Mouse (Mus musculus): ENCODE measurements around the gene Srsf2. TPM values are rescaled to one million over a fixed set of nuclear protein-coding genes. Genes with fewer than 3 reads are reported as not detected.
A peak's percentile ranks its signal among the peaks of the same experiment; 100 is the strongest.
"Not testable (repeated sequence)": the region's sequence is repeated elsewhere in the genome, so short reads cannot be mapped to it uniquely, and the experiment has no call there.

The Srsf2 gene
- 10 to 100 TPM; 73.0 to 80.9 TPM for total RNA-seq (2021)
- long read RNA-seq, experiment 1, transcript Srsf2-201 (3 exons, 1,899 nt) = major isoform, 52 of 76 reads
- long read RNA-seq, experiment 1, partial matches to known transcripts = 12 of 76 reads
- long read RNA-seq, experiment 1, other reads (novel, unspliced or antisense) = 11 of 76 reads
- long read RNA-seq, experiment 2, transcript Srsf2-201 (3 exons, 1,899 nt) = major isoform, 60 of 90 reads
- long read RNA-seq, experiment 2, partial matches to known transcripts = 8 of 90 reads
- long read RNA-seq, experiment 2, other reads (novel, unspliced or antisense) = 18 of 90 reads

DNA sequence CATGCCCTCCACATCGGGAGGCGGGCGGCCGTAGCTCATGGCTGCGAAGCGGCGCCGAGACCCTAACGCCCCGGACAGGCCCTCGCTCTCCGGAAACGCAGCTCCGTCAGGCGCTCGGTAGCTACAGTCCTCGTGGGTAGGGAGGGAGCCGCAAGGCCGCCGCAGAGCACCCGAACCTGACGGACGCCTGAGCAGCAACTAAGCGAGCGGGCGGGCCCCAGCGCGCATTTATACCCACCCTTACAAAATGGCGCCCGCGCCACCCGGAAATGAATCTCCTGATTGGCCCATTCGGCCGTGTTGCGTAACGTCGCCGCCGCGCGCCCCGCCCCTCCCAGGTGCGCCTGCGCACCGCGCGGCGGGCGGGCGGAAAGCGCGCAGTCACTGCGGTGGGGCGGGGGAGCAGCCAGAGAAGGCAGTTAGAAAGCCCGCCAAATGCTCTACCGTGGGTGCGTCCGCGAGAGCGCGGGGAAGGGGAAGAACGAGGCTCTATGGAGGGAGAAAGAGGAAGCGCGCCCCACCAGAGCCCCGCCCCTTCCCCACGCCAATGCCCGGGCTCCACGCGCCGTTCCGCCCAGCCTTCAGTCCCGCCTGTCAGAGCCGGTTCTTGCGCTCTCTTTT is at the start of gene Srsf2:
Srsf2 (minus strand) TSS at position 204 of the 621 bp plus-strand sequence.
- peak; percentile 96 for DNase-seq
- intact Hi-C loops (cut with DNase I; ENCODE audit: low total_unique reads) = no loop called here

DNA sequence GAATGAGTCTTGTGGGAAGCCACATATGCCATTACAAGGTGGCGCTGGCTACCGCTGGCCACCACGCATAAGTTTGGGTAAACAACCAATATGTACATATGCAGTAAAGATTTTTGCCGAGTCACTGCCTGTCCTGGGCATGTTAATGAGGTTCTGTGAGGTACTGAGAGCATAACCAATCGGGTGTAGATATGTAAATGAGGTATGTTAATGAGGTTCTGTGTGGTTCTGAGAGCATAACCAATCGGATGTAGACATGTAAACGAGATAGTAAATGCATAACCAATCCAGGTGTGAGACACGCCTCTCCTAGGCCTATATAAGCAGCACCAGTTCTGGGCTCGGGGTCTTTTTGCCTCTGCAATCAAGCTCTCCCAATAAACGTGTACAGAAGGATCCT is 49.7 kb upstream of the Srsf2 start:
- intact Hi-C loops (cut with DNase I; ENCODE audit: low total_unique reads) = loop anchor here (5.0 kb wide), 1 partner anchor 140 kb away; no protein-coding TSS in a partner anchor
- DNase-seq = not testable (repeated sequence)

DNA sequence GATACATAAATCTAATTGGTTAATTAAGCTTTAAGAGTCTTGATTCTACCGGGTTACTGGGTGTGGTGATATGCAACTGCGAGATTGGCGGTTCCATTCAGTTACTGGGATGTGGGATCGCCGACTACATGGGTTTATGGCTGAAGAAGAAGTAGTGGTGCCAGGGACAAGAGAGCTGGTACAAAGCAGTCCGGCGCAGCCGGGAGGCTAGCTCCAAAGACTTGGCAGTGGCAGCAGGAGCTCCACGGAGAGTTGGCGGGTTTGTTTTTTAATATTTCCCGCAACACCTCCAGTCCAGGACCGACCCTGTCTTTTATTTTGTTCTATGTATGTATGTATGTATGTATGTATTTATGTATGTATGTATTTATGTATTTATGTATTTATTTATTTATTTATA is 46.4 kb upstream of the Srsf2 start:
- intact Hi-C loops (cut with DNase I; ENCODE audit: low total_unique reads) = no loop called here
- no peak for DNase-seq

DNA sequence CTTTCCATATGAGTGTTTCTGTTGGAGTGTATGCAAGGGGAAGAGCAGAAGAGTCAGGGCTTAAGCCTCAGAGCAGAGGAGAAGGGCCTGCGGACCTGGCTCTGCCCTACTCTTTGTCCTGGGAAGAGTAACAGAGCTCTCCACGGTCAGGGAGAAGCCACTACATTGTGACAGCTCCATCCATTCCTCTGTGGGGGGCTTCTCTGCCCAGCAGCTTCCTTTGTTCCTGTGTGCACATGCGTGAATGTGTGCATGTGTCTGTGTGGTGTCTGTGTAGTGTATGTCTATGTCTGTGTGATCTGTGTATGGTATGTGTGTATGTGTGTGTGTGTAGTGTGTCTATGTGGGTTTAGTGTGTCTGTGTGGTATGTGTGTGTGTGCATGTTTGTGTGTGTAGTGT is 42.5 kb upstream of the Srsf2 start:
- intact Hi-C loops (cut with DNase I; ENCODE audit: low total_unique reads) = no loop called here
- no peak for DNase-seq

DNA sequence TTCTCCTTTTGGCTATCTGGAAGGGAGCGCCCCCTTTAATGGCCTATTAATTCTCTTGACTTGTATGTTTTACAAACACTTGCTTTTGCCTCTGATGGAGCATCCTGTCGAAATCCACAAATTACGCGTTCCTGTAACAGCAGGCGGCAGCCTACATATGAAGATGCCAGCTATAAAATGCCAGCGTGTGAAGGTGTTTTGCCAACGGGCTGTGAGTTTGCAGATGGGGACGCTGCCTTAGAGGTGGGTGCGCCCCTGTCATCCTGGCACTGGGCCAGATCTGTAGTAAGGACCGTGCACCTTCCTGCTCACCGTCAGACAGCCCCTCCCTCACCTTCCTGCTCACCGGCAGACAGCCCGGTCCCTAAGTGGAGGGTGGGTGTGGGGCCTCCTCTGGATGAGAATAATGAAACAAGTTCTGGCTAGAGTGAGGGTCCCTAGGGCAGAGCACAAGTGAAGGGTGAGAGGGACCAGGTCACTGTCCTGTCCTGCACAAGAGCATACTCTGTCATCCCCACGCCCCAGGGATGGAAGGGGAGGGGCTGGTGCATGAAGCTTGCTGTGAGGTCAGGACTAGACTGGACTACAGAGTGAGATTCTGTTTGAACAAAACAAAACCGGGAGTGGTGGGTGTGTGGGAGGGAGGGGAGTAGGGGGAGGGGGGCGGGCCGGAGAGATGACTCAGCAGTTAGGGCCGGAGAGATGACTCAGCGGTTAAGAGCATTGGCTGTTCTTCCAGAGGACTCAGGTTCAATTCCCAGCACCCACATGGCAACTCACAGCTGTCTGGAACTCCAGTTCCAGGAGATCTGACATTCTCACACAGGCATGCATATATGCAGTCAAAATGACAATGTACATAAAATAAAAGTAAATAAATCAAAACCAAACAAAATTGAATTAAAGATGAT is 40.9 kb upstream of the Srsf2 start:
- no peak for DNase-seq
- intact Hi-C loops (cut with DNase I; ENCODE audit: low total_unique reads) = no loop called here

DNA sequence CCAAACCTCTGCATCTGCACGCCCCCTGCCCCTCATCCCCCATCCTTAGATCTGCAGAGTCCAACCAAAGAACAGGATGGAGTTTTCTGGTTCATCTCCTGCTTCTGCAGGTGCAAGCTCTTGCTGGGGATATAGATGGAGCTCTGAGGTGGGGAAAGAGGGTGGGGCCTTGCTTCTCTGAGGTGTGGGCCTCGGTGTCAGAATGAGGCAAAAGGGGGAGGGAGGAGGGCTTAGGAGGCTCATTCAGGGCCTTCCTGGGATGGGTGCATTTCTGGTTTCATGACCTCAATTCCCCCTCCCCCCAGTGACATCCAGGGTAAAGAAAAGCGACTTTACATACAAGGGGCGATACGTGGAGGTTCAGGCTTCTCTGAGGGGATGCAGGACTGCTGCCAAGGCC is 34.2 kb upstream of the Srsf2 start:
- intact Hi-C loops (cut with DNase I; ENCODE audit: low total_unique reads) = loop anchor here (5.0 kb wide), 1 partner anchor 155 kb away; no protein-coding TSS in a partner anchor
- DNase-seq = no peak

GRCm38 (mm10) chr11:116885275-116886151 is 32.6 kb upstream of the Srsf2 start:
- intact Hi-C loops (cut with DNase I; ENCODE audit: low total_unique reads) = loop anchor here (5.0 kb wide), 1 partner anchor 157 kb away; no protein-coding TSS in a partner anchor
- peak; percentile 69 for DNase-seq

GRCm38 (mm10) chr11:116884061-116884460 is 31.2 kb upstream of the Srsf2 start:
- intact Hi-C loops (cut with DNase I; ENCODE audit: low total_unique reads) = no loop called here
- DNase-seq = no peak

GRCm38 (mm10) chr11:116882446-116882845 is 29.6 kb upstream of the Srsf2 start:
- intact Hi-C loops (cut with DNase I; ENCODE audit: low total_unique reads) = no loop called here
- no peak for DNase-seq

- intact Hi-C loops (cut with DNase I; ENCODE audit: low total_unique reads) = no loop called here
- no peak for DNase-seq
Measured at GRCm38 (mm10) chr11:116881440-116881839, 28.5 kb upstream of the Srsf2 start.

DNA sequence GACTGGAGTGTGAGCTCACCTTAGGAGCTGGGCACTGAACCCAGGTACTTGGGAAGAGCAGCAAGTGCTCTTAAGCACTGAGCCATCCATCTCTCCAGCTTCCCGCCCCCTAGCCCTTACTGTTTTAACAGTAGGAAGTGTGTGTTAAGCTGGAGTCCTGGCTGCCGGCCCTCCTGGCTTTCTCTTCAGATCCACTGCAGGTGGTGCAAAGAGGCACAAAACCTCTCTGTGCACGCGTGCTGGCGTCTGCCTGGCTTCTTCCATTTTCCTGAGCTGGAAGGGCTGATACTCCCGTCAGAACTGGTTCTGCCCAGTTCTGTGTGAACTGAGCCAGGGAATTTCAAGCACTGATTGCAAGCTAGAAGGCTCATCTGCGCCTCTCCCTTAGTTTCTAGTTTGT is 27.9 kb upstream of the Srsf2 start:
- intact Hi-C loops (cut with DNase I; ENCODE audit: low total_unique reads) = no loop called here

GRCm38 (mm10) chr11:116878454-116878853 is 25.6 kb upstream of the Srsf2 start:
- intact Hi-C loops (cut with DNase I; ENCODE audit: low total_unique reads) = no loop called here
- no peak for DNase-seq

More for the DNA sequence above, 27.9 kb upstream of the Srsf2 start:
- DNase-seq = no peak

DNA sequence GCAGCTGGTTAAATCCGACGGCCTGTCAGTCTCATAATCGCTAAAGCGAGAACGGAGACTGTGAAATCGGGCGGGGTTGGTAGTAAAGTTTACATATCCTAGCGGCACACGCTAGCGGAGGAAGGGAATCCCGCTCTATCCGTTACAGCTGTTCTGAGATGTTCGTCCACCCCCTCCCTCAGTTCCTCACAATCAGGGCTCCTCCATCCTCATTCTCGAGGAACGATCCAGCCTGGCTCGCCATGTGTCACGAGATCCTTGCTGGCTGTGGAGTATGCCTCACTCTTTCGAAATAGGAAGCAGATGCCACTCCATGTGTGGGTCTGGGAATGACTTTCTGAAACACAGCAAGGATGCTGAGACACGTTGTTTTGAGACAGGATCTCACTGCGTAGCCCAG is 21.1 kb upstream of the Srsf2 start:
- DNase-seq = no peak
- intact Hi-C loops (cut with DNase I; ENCODE audit: low total_unique reads) = no loop called here

DNA sequence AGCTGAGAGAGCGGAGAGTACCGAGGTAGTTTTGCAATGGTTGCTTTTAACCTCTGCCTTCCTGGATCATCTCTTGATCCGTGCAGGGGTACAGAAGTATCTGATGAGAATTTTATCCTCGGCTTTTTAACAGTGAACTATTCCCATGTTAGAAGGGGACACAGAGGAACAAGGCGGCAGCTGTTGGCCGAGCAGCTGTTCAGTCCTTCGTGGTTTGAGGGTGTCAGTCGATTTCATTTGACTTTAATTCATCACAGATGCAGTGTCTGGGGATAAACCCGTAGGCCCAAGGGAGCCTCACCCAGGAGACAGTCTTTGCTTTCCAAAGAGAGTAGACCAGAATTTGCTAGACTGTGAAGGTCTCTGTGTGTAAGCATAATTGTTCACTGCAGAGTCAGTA is 18.6 kb upstream of the Srsf2 start:
- no peak for DNase-seq
- intact Hi-C loops (cut with DNase I; ENCODE audit: low total_unique reads) = no loop called here

DNA sequence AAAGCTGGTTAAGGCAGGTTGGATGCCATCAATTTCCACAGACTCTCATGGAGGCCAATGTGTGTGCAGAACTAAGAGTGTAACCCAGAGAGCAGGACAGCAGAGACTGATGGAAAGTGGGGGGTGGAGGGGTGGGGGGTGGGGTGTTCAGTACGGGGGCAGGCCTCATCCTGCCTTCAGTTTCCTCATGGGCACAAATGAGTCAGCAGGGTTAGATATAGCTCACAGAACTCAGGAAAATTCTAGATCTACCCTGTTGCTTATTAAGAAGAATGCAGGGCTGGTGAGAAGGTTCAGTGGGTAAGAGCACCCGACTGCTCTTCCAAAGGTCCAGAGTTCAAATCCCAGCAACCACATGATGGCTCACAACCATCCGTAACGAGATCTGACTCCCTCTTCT is 16.7 kb upstream of the Srsf2 start:
- no peak for DNase-seq
- intact Hi-C loops (cut with DNase I; ENCODE audit: low total_unique reads) = no loop called here

GRCm38 (mm10) chr11:116869223-116869622 is 16.3 kb upstream of the Srsf2 start:
- intact Hi-C loops (cut with DNase I; ENCODE audit: low total_unique reads) = no loop called here
- no peak for DNase-seq

- intact Hi-C loops (cut with DNase I; ENCODE audit: low total_unique reads) = no loop called here
- peak; percentile 65 for DNase-seq
Measured at GRCm38 (mm10) chr11:116868129-116868528, 15.2 kb upstream of the Srsf2 start.

DNA sequence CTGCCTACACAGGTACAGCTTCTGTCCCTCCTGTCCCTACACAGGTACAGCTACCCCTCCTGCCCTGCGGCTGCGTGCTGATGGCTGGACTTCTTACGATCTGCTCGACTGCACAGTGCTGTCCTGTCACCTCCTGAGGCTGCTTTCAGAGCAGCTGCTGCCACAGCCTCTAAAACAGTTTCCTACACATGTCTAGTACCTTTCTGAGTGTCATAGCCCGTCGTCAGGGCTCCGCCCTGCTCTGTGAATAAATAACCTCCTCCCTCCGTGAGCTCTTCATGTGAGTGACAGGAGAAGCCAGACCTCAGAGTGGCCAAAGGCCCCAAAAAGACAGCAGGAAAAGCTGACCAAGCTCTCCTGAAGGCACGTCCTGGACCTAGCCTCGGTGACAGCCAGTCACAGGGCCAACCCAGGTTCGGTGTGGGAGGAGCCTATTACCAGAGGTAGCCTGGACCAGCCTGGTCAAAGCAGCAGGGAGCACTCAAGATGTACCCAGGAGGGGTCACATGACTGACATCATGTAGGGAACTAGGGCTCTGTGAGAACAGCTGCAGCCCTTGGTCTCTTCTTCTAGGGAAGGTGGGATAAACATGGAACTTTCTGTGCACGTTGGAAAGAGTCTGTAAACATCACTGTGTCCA is 13.2 kb upstream of the Srsf2 start:
- intact Hi-C loops (cut with DNase I; ENCODE audit: low total_unique reads) = no loop called here
- no peak for DNase-seq

DNA sequence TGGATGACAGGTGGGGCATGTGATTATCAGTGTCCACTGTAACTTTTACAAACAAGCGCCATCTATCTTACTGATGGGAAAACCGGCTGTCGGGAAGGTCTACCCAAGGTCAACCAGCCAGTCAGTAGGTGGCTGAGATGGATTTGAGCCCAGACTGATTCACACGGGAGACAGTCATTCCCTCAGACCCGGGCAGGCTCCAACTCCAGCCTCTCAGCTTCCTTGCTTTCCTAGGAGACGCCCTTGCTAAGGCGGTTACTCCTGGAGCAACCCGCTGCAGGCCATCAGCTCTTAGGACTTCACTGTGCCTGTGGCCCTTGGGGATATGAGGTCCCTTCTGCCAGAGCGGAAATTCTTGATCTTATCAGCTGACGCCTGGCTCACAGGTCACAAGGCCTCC is 11.6 kb upstream of the Srsf2 start:
- no peak for DNase-seq
- intact Hi-C loops (cut with DNase I; ENCODE audit: low total_unique reads) = no loop called here
